Mouse (Mus musculus) intestine, embryonic 15.5 days (tissue): ENCODE results near the gene Gm3776. TPM values are rescaled to one million over a fixed set of nuclear protein-coding genes. Genes with fewer than 3 reads are reported as not detected.
"Not testable (repeated sequence)": the region's sequence is repeated elsewhere in the genome, so short reads cannot be mapped to it uniquely, and the experiment has no call there.

ENCODE experiments used
- ATAC-seq: fragments of 200-750 bp; cut with Nextera tagmentation; 2 replicates; pipeline ENCODE4 v1.8.0; 2017; ENCODE audit warnings: moderate TSS enrichment, moderate library complexity
- H3K27ac ChIP-seq: fragments of 300-500 bp; sonication (generic); 2 replicates; pipeline ENCODE4 v1.5.1; 2015; ENCODE audit warnings: mild to moderate bottlenecking, inconsistent platforms
- H3K27me3 ChIP-seq: fragments of 300-500 bp; sonication (generic); replicated peaks from 2 replicates; pipeline ENCODE4 v1.6.1; 2015; ENCODE audit warnings: inconsistent platforms
- H3K36me3 ChIP-seq: fragments of 300-500 bp; sonication (generic); 2 replicates; pipeline ENCODE4 v1.6.1; 2015; ENCODE audit warnings: inconsistent platforms
- H3K4me1 ChIP-seq: fragments of 300-500 bp; sonication (generic); replicated peaks from 2 replicates; pipeline ENCODE4 v1.6.1; 2015; ENCODE audit warnings: inconsistent platforms
- H3K4me2 ChIP-seq: fragments of 300-500 bp; sonication (generic); replicated peaks from 2 replicates; pipeline ENCODE4 v1.6.1; 2015; ENCODE audit warnings: mild to moderate bottlenecking, inconsistent platforms
- H3K4me3 ChIP-seq: fragments of 300-500 bp; sonication (generic); replicated peaks from 2 replicates; pipeline ENCODE4 v1.5.1; 2015; ENCODE audit warnings: inconsistent platforms
- H3K9ac ChIP-seq: fragments of 300-500 bp; sonication (generic); 2 replicates; pipeline ENCODE4 v1.6.1; 2015; ENCODE audit warnings: inconsistent platforms
- H3K9me3 ChIP-seq: fragments of 300-500 bp; sonication (generic); 2 replicates; pipeline ENCODE4 v1.6.1; 2016; ENCODE audit warnings: inconsistent platforms
- WGBS: fragments of 180-500 bp; shearing (Covaris S2); methylation state at CpG from one replicate; pipeline ENCODE4 v1.1.7; 2015; 5-methylcytosine and 5-hydroxymethylcytosine counted together
- polyA plus RNA-seq: library from polyadenylated mRNA; unstranded; fragments of >200 nt; fragmentation: Nextera tagmentation; extraction: Ambion mirVana; gene quantifications from 2 replicates; pipeline ENCODE4 v1.2.1, GENCODE M21; 2015

The Gm3776 gene
- polyA plus RNA-seq, 1 experiment from 2014 or later = 53.7 TPM

GRCm38 (mm10) chr9:78296089-78296488, 39.2 kb downstream of the Gm3776 start:
- peak; percentile 44; the same call in 1 of the 2 replicates for ATAC-seq
- not testable (repeated sequence) for H3K27me3 ChIP-seq, H3K36me3 ChIP-seq

GRCm38 (mm10) chr9:78298232-78298631, 41.3 kb downstream of the Gm3776 start:
- no peak for ATAC-seq
- WGBS = 79% methylated on average over 1 of the region's 1 CpGs

More at GRCm38 (mm10) chr9:78296089-78296488, 39.2 kb downstream of the Gm3776 start:
- H3K4me1 ChIP-seq, H3K4me3 ChIP-seq, H3K27ac ChIP-seq, H3K9me3 ChIP-seq, H3K4me2 ChIP-seq, H3K9ac ChIP-seq: not testable (repeated sequence)
- WGBS = 8% methylated on average over 6 of the region's 6 CpGs

GRCm38 (mm10) chr9:78299143-78299542, 42.2 kb downstream of the Gm3776 start:
- not testable (repeated sequence) for H3K27ac ChIP-seq, H3K9me3 ChIP-seq, H3K9ac ChIP-seq, H3K4me2 ChIP-seq, H3K36me3 ChIP-seq, H3K4me1 ChIP-seq, H3K27me3 ChIP-seq, H3K4me3 ChIP-seq
- WGBS = 70% methylated on average over 1 of the region's 1 CpGs
- peak; percentile 86 for ATAC-seq

More at GRCm38 (mm10) chr9:78298232-78298631, 41.3 kb downstream of the Gm3776 start:
- Histone ChIP-seq H3K4me2 (no peak overlapping the region), H3K27ac (no peak overlapping the region), H3K9ac (no peak overlapping the region), H3K9me3 (no peaks in the 10 kb centered on the region), H3K4me1 (no peaks in the 10 kb centered on the region), H3K36me3 (no peaks in the 10 kb centered on the region), H3K27me3 (no peaks in the 10 kb centered on the region), H3K4me3 (no peak overlapping the region)

GRCm38 (mm10) chr9:78308122-78308521, 51.2 kb downstream of the Gm3776 start:
- not testable (repeated sequence) for ATAC-seq, H3K4me2 ChIP-seq, H3K4me3 ChIP-seq, H3K27ac ChIP-seq, H3K27me3 ChIP-seq, H3K9me3 ChIP-seq, H3K9ac ChIP-seq, H3K36me3 ChIP-seq, H3K4me1 ChIP-seq
- 79% methylated on average over 3 of the region's 3 CpGs for WGBS

GRCm38 (mm10) chr9:78314696-78315095, 57.8 kb downstream of the Gm3776 start, which contains the start of gene Omt2a:
TSS of gene Omt2a (minus strand) at chr9:78314796.
- WGBS = 83% methylated on average over 2 of the region's 2 CpGs
- no peak for ATAC-seq
- H3K4me2 ChIP-seq = no peak within 1 kb of the TSS

More at GRCm38 (mm10) chr9:78314696-78315095, 57.8 kb downstream of the Gm3776 start, which contains the start of gene Omt2a:
- Histone ChIP-seq H3K27me3 (no peaks in the 10 kb centered on the region), H3K4me3 (no peak within 1 kb of the TSS), H3K36me3 (no peaks in the 10 kb centered on the region), H3K9me3 (no peaks in the 10 kb centered on the region), H3K9ac (no peak within 1 kb of the TSS), H3K4me1 (no peaks in the 10 kb centered on the region), H3K27ac (no peak within 1 kb of the TSS)

Other genes with a start within 250 kb of the Gm3776 start
- gene Gcm1, start 205.2 kb upstream of the Gm3776 start, polyA plus RNA-seq = not detected in 2 replicates
- gene Fbxo9, start 148.1 kb upstream of the Gm3776 start, polyA plus RNA-seq = 40.9 and 41.2 TPM in 2 replicates
- gene Ick, start 147.9 kb upstream of the Gm3776 start, polyA plus RNA-seq = 25.7 and 26.3 TPM in 2 replicates
- 56.0 and 56.9 TPM in 2 replicates for gene Gsta4, start 74.4 kb upstream of the Gm3776 start, polyA plus RNA-seq
- 61.1 and 68.1 TPM in 2 replicates for gene Gsta1, start 26.5 kb upstream of the Gm3776 start, polyA plus RNA-seq
- gene Gm10639, start 32.8 kb downstream of the Gm3776 start, polyA plus RNA-seq = 0.93 and 1.2 TPM in 2 replicates
- gene Omt2a, start 57.7 kb downstream of the Gm3776 start, polyA plus RNA-seq = not detected in 2 replicates
- not detected in 2 replicates for gene Omt2b, start 70.5 kb downstream of the Gm3776 start, polyA plus RNA-seq
- gene Gsta2, start 98.7 kb downstream of the Gm3776 start, polyA plus RNA-seq = 35.3 and 36.5 TPM in 2 replicates
- 0.39 TPM in 1 of 2 replicates, not detected in the other for gene Dppa5a, start 111.0 kb downstream of the Gm3776 start, polyA plus RNA-seq
- gene Ooep, start 121.6 kb downstream of the Gm3776 start, polyA plus RNA-seq = 0.34 and 0.60 TPM in 2 replicates
- gene Ddx43, start 138.6 kb downstream of the Gm3776 start, polyA plus RNA-seq = 0.27 and 0.36 TPM in 2 replicates
- gene Cgas, start 186.1 kb downstream of the Gm3776 start, polyA plus RNA-seq = 2.3 and 2.4 TPM in 2 replicates
- gene Mto1, start 191.1 kb downstream of the Gm3776 start, polyA plus RNA-seq = 24.2 and 24.6 TPM in 2 replicates
- 0.32 and 0.64 TPM in 2 replicates for gene Gm17324, start 191.7 kb downstream of the Gm3776 start, polyA plus RNA-seq
- gene Eef1a1, start 232.0 kb downstream of the Gm3776 start, polyA plus RNA-seq = 4,456 and 4,538 TPM in 2 replicates